Mouse (Mus musculus) testis, adult 2 months (tissue): ENCODE data around the gene Smpdl3a. TPM values are rescaled to one million over a fixed set of nuclear protein-coding genes. Genes with fewer than 3 reads are reported as not detected.

Source experiments
- H3K27ac ChIP-seq: fragments of 200-500 bp; 2 replicates; pipeline ENCODE4 v1.5.1; 2012; ENCODE audit warnings: low read depth, low read length; ENCODE audit not compliant: control insufficient read depth, insufficient read depth
- H3K27me3 ChIP-seq: fragments of 200-500 bp; 2 replicates; pipeline ENCODE4 v1.6.1; 2012; ENCODE audit warnings: mild to moderate bottlenecking, low read length, moderate library complexity; ENCODE audit not compliant: control insufficient read depth, insufficient read depth
- H3K36me3 ChIP-seq: fragments of 200-500 bp; 2 replicates; pipeline ENCODE4 v1.6.1; 2012; ENCODE audit warnings: mild to moderate bottlenecking, low read length; ENCODE audit not compliant: control insufficient read depth, insufficient read depth
- H3K4me1 ChIP-seq: fragments of 200-500 bp; 2 replicates; pipeline ENCODE4 v1.6.1; 2012; ENCODE audit warnings: low read length; ENCODE audit not compliant: control insufficient read depth, insufficient read depth
- H3K4me3 ChIP-seq: fragments of 200-500 bp; 2 replicates; pipeline ENCODE4 v1.5.1; 2012; ENCODE audit warnings: low read depth, mild to moderate bottlenecking, low read length, moderate library complexity, mixed read lengths; ENCODE audit not compliant: control insufficient read depth
- CTCF ChIP-seq: fragments of 200-500 bp; IDR thresholded peaks from 2 replicates; pipeline ENCODE4 v1.5.1; 2012; ENCODE audit warnings: low read depth, mild to moderate bottlenecking, inconsistent platforms, low read length, moderate library complexity; ENCODE audit not compliant: control insufficient read depth, insufficient read depth, insufficient replicate concordance
- POLR2A ChIP-seq: fragments of 200-500 bp; IDR thresholded peaks from 2 replicates; pipeline ENCODE4 v1.6.1; 2012; ENCODE audit warnings: low read depth, mild to moderate bottlenecking, inconsistent platforms, low read length, moderate library complexity; ENCODE audit not compliant: control insufficient read depth
- polyA plus RNA-seq: library from polyadenylated mRNA; depleted of rRNA; stranded (reverse); fragments of >200 nt; gene quantifications from 2 replicates; pipeline ENCODE4 v1.2.3, GENCODE M21; 2012

Smpdl3a gene
- polyA plus RNA-seq, 1 experiment: 16.7 TPM

DNA sequence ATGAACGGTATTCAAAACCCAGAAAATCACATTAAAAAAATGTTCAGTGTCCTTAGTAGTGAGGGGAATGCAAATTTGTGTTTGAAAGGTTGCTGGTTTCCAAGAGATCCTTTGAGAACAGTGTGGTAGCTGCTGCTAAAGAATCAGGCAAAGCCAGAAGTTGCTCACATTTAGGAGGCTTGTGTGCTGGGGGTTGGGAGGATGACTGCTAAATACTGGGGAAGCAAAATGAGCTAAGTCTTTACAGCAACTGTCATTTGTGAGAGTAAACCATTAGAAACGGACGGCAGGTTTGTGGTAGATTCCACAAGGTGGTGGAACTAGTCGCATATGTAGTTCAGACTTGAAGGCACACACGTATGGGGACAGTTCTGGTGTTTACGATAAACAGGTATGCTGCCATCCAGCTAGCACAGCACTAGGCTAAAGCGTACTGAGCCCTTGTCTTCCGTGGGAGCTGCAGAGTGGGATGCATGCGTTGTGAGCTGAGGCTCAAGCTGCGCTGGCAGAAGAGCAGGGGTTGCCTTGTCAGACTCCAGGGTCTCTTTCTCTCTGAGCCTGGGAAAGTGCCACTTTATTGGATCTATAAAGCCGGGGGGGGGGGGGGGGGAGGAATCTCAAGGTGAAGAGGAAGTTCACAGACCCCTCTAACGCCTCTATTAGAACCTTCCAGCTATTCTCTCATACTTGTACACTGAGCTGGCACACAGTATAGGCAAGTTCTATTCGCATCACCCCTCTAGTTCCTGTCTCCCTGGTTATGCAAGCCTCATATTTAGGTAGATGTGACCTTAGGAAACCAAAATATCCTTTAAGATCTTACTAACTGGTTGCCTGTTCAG lies 10.6 kb upstream of the Smpdl3a start:
- no peaks in the 10 kb centered on the region for H3K27me3 ChIP-seq
- no peak overlapping the region for H3K4me3 ChIP-seq
- H3K27ac ChIP-seq: no peak overlapping the region
- H3K4me1 ChIP-seq: no peaks in the 10 kb centered on the region
- TF ChIP-seq CTCF (no peak), POLR2A (no peak)
- H3K36me3 ChIP-seq: no peaks in the 10 kb centered on the region

- H3K4me1 ChIP-seq: no peaks in the 10 kb centered on the region
- peak overlapping the region; percentile 29 for H3K4me3 ChIP-seq
- no peaks in the 10 kb centered on the region for H3K27me3 ChIP-seq
- no peaks in the 10 kb centered on the region for H3K36me3 ChIP-seq
- H3K27ac ChIP-seq: no peak overlapping the region
- TF ChIP-seq POLR2A (no peak), CTCF (no peak)
Observed at GRCm38 (mm10) chr10:57784131-57784875, 9.8 kb upstream of the Smpdl3a start.

DNA sequence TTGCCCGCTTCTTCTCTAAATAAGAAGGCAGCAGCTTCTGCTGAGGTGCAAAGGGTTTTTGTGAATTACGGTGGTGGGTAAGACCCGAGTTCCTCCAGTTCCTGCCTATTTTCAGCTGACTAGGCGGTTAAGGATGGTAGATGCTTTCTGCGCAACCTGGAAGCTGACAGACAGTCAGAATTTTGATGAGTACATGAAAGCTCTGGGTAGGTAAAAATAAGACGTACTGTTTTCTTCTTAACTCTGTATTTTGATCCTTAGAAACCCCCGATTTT lies 9.3 kb upstream of the Smpdl3a start, which contains the start of gene Fabp7:
Gene Fabp7 (plus strand): TSS at position 6 of the 275 bp plus-strand sequence.
- Histone ChIP-seq H3K4me3 (peak within 1 kb of the TSS; percentile 29), H3K27ac (no peak within 1 kb of the TSS), H3K27me3 (no peaks in the 10 kb centered on the region), H3K36me3 (no peaks in the 10 kb centered on the region), H3K4me1 (no peaks in the 10 kb centered on the region)
- TF ChIP-seq POLR2A (no peak), CTCF (no peak)

DNA sequence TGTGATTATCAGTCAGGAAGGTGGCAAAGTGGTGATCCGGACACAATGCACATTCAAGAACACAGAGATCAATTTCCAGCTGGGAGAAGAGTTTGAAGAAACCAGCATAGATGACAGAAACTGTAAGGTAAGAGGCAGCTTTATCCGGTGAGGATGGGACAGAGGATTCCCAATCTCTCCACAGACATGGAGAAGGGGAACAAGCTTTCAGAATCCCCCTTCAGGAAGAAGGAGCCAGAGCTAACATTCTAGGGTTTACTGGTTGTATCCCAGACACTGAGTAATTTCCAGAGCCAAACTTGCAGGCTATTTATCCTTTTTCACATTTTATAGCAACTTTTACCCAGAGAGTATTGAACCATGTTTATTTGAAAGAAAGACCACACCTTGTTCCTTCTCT lies 8.6 kb upstream of the Smpdl3a start:
- no peaks in the 10 kb centered on the region for H3K36me3 ChIP-seq
- H3K27ac ChIP-seq: no peak overlapping the region
- peak overlapping the region; percentile 5 for H3K4me3 ChIP-seq
- no peaks in the 10 kb centered on the region for H3K27me3 ChIP-seq
- no peaks in the 10 kb centered on the region for H3K4me1 ChIP-seq
- TF ChIP-seq POLR2A (no peak), CTCF (no peak)

GRCm38 (mm10) chr10:57792957-57793356 lies 1.2 kb upstream of the Smpdl3a start:
- Histone ChIP-seq H3K27ac (no peak overlapping the region), H3K27me3 (no peaks in the 10 kb centered on the region), H3K4me3 (no peak overlapping the region), H3K4me1 (peaks cover 13% of the 10 kb centered on the region), H3K36me3 (no peaks in the 10 kb centered on the region)
- TF ChIP-seq CTCF: no peak

- TF ChIP-seq CTCF (no peak), POLR2A (no peak; the same call in 1 of the 2 replicates)
- Histone ChIP-seq H3K27ac (peak overlapping the region; percentile 48), H3K4me1 (peaks cover 13% of the 10 kb centered on the region), H3K4me3 (peak overlapping the region; percentile 90), H3K36me3 (no peaks in the 10 kb centered on the region), H3K27me3 (no peaks in the 10 kb centered on the region)
Observed at GRCm38 (mm10) chr10:57794491-57795461, 641 bp downstream of the Smpdl3a start.
